Mouse (Mus musculus): ENCODE data around the gene Retreg2.

DNA sequence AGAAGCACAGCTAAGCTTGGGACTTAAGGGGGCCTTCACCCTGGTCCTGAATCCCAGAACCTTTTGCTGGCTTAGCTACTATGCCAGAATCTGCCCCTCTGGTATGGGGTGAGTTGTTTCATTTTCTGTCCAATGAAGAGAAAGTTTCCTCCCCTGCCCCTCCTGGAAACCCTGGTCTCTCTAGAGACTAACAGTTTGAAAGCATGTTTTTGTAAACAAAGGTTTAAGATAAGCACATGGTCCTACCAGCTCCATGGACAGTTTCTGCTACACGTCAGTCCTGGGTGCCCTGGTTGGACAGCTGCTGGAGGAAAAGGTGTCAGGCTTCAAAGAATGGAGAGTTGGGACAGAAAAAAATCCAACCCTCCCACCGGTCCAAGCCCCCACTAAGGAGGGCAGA, 48.0 kb downstream of the Retreg2 start:
- TF ChIP-seq CTCF (IDR thresholded peaks at IDR 0.05; ENCODE audit: low read depth) (no peak), EP300 (optimal IDR thresholded peaks at IDR 0.05) (no peak)

All from stomach, postnatal 0 days (tissue).